Mouse (Mus musculus): ENCODE measurements around the gene Marc1.

Gene Marc1

DNA sequence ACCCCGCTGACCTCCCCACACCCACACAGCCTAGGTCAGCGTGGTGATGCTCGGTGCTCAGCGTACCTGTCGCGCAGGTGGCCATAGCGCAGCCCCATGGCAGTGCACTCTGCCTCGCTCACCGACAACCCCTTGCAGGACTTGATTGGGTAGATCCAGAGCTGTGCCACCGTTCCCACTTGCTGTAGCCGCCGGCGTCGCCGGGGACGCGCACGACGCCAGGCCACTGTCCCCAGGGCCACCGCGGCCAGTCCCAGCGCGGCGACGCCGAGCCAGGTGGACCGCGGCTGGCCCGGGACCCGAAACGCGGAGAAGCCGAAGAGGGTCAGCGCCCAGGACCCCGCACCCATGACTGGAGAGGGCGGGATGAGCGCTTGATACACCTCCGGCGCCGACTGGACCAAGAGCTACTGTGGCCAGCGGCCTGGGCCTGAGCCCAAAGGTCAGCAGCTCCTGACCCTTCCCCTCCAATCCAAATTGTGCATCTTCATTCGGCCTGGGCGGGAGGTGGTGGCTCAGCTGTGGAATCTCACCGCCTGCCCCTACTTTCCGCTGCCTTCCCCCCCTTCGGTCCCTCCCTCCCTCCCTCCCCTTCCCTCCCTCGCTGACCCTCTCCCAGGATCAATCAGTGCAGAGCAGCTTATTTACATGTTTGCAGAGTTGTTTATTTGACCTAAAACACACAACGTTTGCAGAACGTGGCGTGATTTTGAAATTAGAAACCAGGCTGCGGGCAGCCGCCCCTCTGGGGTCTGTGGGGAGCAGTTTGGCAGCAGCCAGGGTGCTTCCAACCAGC lies at the start of gene Marc1:
Gene Marc1 (minus strand): TSS at position 534 of the 796 bp plus-strand sequence.
- DNase-seq (ENCODE audit: low spot score) = no peak

GRCm38 (mm10) chr1:184860276-184860675 lies 49.2 kb upstream of the Marc1 start:
- no peak for DNase-seq (ENCODE audit: low spot score)

DNA sequence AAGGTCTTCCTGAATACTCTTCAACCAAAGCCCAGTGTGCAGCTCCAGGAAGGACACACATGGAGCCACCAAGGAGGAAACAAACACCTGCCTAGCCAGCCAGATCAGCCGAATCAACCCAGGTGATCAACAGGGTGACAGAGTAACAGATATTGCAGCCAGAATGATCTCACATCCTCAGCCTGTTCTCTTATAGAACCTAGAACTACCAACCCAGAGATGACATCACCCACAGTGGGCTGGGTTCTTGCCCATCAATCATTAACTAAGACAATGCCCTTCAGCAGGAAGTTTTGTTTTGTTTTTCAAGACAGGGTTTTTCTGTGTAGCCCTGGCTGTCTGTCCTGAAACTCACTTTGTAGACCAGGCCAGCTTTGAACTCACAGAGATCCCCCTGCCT lies 47.1 kb upstream of the Marc1 start:
- DNase-seq (ENCODE audit: low spot score) = no peak

- no peak for DNase-seq (ENCODE audit: low spot score)
These were observed 46.1 kb upstream of the Marc1 start for GRCm38 (mm10) chr1:184857216-184857615.

DNA sequence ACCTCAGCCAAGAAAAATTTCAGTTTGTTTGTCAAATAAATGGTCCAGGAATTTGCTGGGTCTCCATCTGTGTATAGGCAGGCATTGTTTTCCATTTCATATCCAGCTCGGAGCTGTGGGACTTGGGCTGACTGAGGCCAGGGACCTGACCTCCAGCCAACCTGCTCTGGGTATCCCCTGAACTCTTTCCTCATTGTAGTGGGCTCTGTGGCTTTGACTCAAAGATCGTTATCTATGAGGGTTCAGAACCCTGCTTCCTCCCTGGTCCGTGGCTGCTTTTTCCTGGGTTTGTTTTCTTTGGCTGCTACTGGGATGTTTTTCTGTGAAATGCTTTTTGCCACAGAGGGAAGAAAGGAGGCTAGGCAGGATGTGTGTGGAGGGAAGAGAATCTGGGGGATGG lies 42.8 kb upstream of the Marc1 start:
- DNase-seq (ENCODE audit: low spot score) = no peak

DNA sequence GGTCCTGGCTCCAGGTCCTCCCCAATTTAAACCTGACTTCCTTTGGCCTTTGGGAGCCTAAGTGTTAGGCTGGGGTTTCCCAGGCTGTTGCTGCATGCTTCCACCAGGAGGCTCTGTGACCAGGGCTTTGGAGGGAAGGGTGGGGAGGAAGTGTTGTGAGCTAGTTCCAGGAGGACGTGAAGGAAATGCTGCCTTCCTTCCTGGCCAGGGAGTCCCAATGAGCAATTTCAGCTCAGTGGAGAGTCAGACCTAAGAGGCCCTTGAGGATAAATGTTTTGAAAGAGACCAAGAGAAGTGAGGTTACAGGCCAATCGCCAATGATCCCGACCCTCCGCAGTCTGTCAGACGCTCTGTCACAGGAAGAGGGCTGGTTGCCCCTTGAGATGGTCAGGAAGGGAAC lies 42.2 kb upstream of the Marc1 start:
- DNase-seq (ENCODE audit: low spot score) = no peak

- DNase-seq (ENCODE audit: low spot score) = peak; percentile 35
These were observed 40.9 kb upstream of the Marc1 start for GRCm38 (mm10) chr1:184851741-184852618.

- no peak for DNase-seq (ENCODE audit: low spot score)
These were observed 40.1 kb upstream of the Marc1 start for GRCm38 (mm10) chr1:184851166-184851565.

DNA sequence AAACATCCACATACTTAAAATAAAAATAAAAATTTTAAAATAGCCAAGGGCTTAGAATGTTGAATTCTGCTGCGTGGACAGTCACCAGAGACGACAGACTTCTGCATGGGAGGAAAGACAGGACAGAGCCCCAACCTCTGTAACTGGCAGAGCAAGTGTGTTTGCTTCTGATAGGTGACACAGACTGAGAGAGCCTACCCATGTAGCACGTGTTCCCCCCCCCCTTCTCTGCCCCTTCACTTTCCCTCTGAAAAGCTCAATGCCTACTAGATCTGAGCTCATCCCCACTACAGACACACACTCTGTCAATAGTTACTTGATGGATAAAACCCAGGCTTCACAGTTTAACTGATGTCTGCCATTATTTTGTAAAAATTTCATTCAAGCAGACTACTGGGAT lies 35.9 kb upstream of the Marc1 start:
- DNase-seq (ENCODE audit: low spot score) = no peak

DNA sequence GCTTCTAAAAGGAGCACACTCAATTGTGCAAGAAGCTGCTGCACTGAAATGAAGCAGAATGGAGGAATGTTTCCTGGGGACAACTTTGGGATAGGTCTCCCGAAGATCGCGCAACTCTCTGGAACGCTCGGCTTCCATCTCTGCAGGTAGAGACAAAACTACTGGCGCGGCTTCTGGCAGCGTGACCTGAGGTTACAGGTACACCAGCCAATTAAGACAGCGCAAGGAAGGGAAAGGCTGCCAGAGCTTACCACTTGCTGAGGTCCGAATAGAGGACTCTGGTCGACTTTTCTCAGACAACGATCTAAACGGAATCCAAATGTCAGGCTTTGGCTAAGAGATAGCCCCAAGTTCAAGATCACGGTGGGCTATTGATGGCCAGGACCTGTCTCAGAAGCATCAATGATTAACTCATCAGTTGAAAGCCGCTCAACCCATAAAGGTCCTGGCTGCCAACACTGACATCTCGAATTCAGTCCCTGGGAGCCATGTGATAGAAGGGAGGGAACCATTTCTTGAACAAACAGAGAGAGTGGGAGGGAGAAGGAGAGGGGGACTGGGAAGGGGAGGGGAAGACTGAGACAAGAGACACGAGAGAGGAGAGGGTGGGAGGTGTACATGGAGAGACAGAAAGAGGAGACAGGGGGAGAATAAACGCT lies 35.1 kb upstream of the Marc1 start, which contains the start of gene Marc2:
Gene Marc2 (minus strand): TSS at position 360 of the 659 bp plus-strand sequence.
- DNase-seq (ENCODE audit: low spot score) = no peak

GRCm38 (mm10) chr1:184845111-184846071 lies 34.3 kb upstream of the Marc1 start:
- DNase-seq (ENCODE audit: low spot score) = peak; percentile 88

GRCm38 (mm10) chr1:184844326-184845066 lies 33.4 kb upstream of the Marc1 start:
- peak; percentile 21 for DNase-seq (ENCODE audit: low spot score)

GRCm38 (mm10) chr1:184837649-184838048 lies 26.5 kb upstream of the Marc1 start:
- no peak for DNase-seq (ENCODE audit: low spot score)

DNA sequence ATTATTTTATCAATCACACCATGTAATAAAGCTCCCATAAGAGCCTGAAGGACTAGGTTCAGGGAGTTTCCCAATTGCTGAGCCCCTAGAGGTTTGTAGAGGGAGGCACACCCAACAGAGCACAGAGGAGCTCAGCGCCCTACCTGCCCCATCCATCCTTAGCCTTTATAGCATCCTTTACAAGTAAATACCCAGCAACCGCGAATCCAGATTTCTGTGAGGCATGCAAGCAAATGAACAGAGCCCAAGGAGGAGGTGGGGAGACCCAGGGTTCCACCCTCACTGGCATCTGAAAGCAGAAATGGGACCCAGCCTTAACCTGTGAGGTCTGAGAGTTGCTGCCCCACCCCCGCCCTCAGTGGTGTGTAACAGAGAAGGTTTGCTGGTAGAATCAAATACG lies 25.2 kb upstream of the Marc1 start:
- DNase-seq (ENCODE audit: low spot score) = no peak

GRCm38 (mm10) chr1:184833499-184833898 lies 22.4 kb upstream of the Marc1 start:
- DNase-seq (ENCODE audit: low spot score) = no peak

- no peak for DNase-seq (ENCODE audit: low spot score)
These were observed 21.1 kb upstream of the Marc1 start for GRCm38 (mm10) chr1:184832211-184832610.

DNA sequence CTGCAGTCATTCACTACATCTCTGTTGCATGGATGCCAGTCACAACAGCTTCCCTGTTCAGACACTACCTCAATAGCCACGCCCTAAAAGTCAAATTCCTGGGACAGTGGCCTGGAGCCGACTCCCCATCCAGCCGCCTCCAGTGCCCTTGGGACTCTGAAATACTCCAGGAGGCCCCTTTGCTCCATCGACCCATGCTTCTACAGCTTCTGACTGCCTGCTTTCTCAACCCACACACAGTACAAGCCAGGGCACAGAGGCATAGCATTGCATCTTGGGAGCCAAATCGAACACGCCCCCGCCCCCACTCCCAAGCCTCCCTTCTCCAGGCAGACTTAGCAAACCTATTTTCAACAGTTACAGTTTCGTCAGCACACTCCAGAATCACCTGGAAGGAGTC lies 18.8 kb upstream of the Marc1 start:
- no peak for DNase-seq (ENCODE audit: low spot score)

- no peak for DNase-seq (ENCODE audit: low spot score)
These were observed 16.1 kb upstream of the Marc1 start for GRCm38 (mm10) chr1:184827175-184827701.

- no peak for DNase-seq (ENCODE audit: low spot score)
These were observed 14.0 kb upstream of the Marc1 start for GRCm38 (mm10) chr1:184825093-184825492.

DNA sequence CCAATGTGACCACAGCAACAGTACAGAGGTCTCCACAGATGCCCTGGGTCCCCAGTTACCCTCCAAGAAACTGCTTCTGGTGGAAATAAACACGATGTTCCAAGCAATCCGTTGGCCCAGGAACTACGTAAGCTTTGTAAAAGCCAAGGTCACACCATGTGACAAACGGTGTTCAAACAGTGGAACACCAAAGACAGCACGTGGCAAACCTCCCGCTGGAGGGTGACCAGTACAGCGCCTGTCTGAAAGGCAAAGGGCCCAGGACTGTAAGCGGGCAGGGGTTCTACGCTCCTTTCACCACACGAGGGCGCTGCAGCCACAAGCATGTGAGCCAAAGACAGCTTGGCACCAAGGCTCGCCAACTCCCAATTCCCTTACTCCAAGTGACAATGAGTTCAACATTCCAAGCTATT lies 13.3 kb upstream of the Marc1 start:
- DNase-seq (ENCODE audit: low spot score) = peak; percentile 75
